Mouse (Mus musculus) embryonic fibroblast, embryonic 13.5 days (primary cell): ENCODE measurements around the gene Supt7l. TPM values are rescaled to one million over a fixed set of nuclear protein-coding genes. Genes with fewer than 3 reads are reported as not detected.
A peak's percentile ranks its signal among the peaks of the same experiment; 100 is the strongest.

Source experiments
- H3K27ac ChIP-seq: 2 replicates; pipeline ENCODE4 v1.5.1; 2012; ENCODE audit warnings: low read length, control low read depth, inconsistent platforms; ENCODE audit not compliant: insufficient read depth
- H3K4me1 ChIP-seq: 2 replicates; pipeline ENCODE4 v1.6.1; 2011; ENCODE audit warnings: low read length; ENCODE audit not compliant: control insufficient read depth, insufficient read depth
- H3K4me3 ChIP-seq: 2 replicates; pipeline ENCODE4 v1.5.1; 2011; ENCODE audit warnings: mild to moderate bottlenecking, control low read depth, low read length; ENCODE audit not compliant: insufficient read depth
- CTCF ChIP-seq: IDR thresholded peaks from 2 replicates; pipeline ENCODE4 v1.5.1; 2011; ENCODE audit warnings: mild to moderate bottlenecking, control low read depth, low read length, moderate library complexity, borderline replicate concordance; ENCODE audit not compliant: insufficient read depth
- POLR2A ChIP-seq: IDR thresholded peaks from 2 replicates; pipeline ENCODE4 v1.6.1; 2011; ENCODE audit warnings: low read depth, mild to moderate bottlenecking, control low read depth, low read length, moderate library complexity
- polyA plus RNA-seq: library from polyadenylated mRNA; stranded (reverse); fragments of >200 nt; gene quantifications from 2 replicates; pipeline ENCODE4 v1.2.4, GENCODE M21; 2011; ENCODE audit warnings: low read depth; ENCODE audit not compliant: missing spikeins, insufficient read length

The Supt7l gene
- polyA plus RNA-seq, 1 experiment: 16.3 TPM

- TF ChIP-seq POLR2A: no peak
- no peak for TF ChIP-seq CTCF
- Histone ChIP-seq H3K27ac (no peak overlapping the region), H3K4me3 (no peak overlapping the region), H3K4me1 (no peaks in the 10 kb centered on the region)
These were observed 22.8 kb downstream of the Supt7l start for GRCm38 (mm10) chr5:31504843-31505242.

- TF ChIP-seq POLR2A (peak; percentile 47), CTCF (no peak)
- Histone ChIP-seq H3K4me1 (no peaks in the 10 kb centered on the region), H3K27ac (no peak within 1 kb of the TSS), H3K4me3 (peak within 1 kb of the TSS; percentile 98)
These were observed 32.9 kb downstream of the Supt7l start, which contains the start of gene Gpn1 for GRCm38 (mm10) chr5:31494513-31495297. TSS of gene Gpn1 (plus strand) at chr5:31494741.

- H3K4me1 ChIP-seq: no peaks in the 10 kb centered on the region
- no peak overlapping the region for H3K27ac ChIP-seq
- no peak for TF ChIP-seq POLR2A
- no peak for TF ChIP-seq CTCF
- no peak overlapping the region for H3K4me3 ChIP-seq
These were observed 35.6 kb downstream of the Supt7l start for GRCm38 (mm10) chr5:31492031-31492430.

GRCm38 (mm10) chr5:31489116-31489769 is 38.4 kb downstream of the Supt7l start:
- no peak for TF ChIP-seq POLR2A
- no peak for TF ChIP-seq CTCF
- no peak overlapping the region for H3K27ac ChIP-seq
- H3K4me1 ChIP-seq: no peaks in the 10 kb centered on the region
- no peak overlapping the region for H3K4me3 ChIP-seq

GRCm38 (mm10) chr5:31487889-31488288 is 39.7 kb downstream of the Supt7l start:
- no peak overlapping the region for H3K4me3 ChIP-seq
- no peak for TF ChIP-seq POLR2A
- no peak for TF ChIP-seq CTCF
- H3K27ac ChIP-seq: no peak overlapping the region
- no peaks in the 10 kb centered on the region for H3K4me1 ChIP-seq

GRCm38 (mm10) chr5:31485440-31485839 is 42.2 kb downstream of the Supt7l start, which contains the start of gene 4930548H24Rik:
TSS of gene 4930548H24Rik (plus strand) at chr5:31485740.
- TF ChIP-seq POLR2A: no peak
- no peak for TF ChIP-seq CTCF
- no peaks in the 10 kb centered on the region for H3K4me1 ChIP-seq
- no peak within 1 kb of the TSS for H3K4me3 ChIP-seq
- H3K27ac ChIP-seq: no peak within 1 kb of the TSS

GRCm38 (mm10) chr5:31480536-31480935 is 47.1 kb downstream of the Supt7l start:
- Histone ChIP-seq H3K4me1 (no peaks in the 10 kb centered on the region), H3K27ac (no peak overlapping the region), H3K4me3 (no peak overlapping the region)
- no peak for TF ChIP-seq CTCF
- no peak for TF ChIP-seq POLR2A

GRCm38 (mm10) chr5:31470334-31470733 is 57.3 kb downstream of the Supt7l start:
- Histone ChIP-seq H3K27ac (no peak overlapping the region), H3K4me1 (no peaks in the 10 kb centered on the region), H3K4me3 (no peak overlapping the region)
- TF ChIP-seq POLR2A (no peak), CTCF (no peak)

- Histone ChIP-seq H3K4me1 (no peaks in the 10 kb centered on the region), H3K27ac (no peak overlapping the region), H3K4me3 (no peak overlapping the region)
- TF ChIP-seq POLR2A (no peak), CTCF (no peak)
These were observed 57.9 kb downstream of the Supt7l start for GRCm38 (mm10) chr5:31469711-31470110.

GRCm38 (mm10) chr5:31467798-31468197 is 59.8 kb downstream of the Supt7l start:
- Histone ChIP-seq H3K4me1 (no peaks in the 10 kb centered on the region), H3K27ac (no peak overlapping the region), H3K4me3 (no peak overlapping the region)
- no peak for TF ChIP-seq POLR2A
- no peak for TF ChIP-seq CTCF

Other genes with a start within 250 kb of the Supt7l start
- 37.4 and 37.6 TPM in 2 replicates for gene Ift172, start 236.7 kb downstream of the Supt7l start, polyA plus RNA-seq
- gene Fndc4, start 231.7 kb downstream of the Supt7l start, polyA plus RNA-seq: 25.2 and 34.0 TPM in 2 replicates
- not detected in 2 replicates for gene Gckr, start 230.4 kb downstream of the Supt7l start, polyA plus RNA-seq
- gene Zfp512, start 75.4 kb downstream of the Supt7l start, polyA plus RNA-seq: 24.3 and 30.1 TPM in 2 replicates
- gene 4930548H24Rik, start 42.1 kb downstream of the Supt7l start, polyA plus RNA-seq: 0.26 TPM in 1 of 2 replicates, not detected in the other
- gene Gpn1, start 33.1 kb downstream of the Supt7l start, polyA plus RNA-seq: 24.9 and 32.9 TPM in 2 replicates
- 41.8 and 48.9 TPM in 2 replicates for gene Slc4a1ap, start 812 bp downstream of the Supt7l start, polyA plus RNA-seq
- gene Mrpl33, start 69.1 kb upstream of the Supt7l start, polyA plus RNA-seq: 165 and 191 TPM in 2 replicates
- gene Rbks, start 169.8 kb upstream of the Supt7l start, polyA plus RNA-seq: 1.4 TPM in 1 of 2 replicates, not detected in the other
- 60.2 and 68.7 TPM in 2 replicates for gene Babam2, start 169.9 kb upstream of the Supt7l start, polyA plus RNA-seq